Mouse (Mus musculus) C3H10T1/2 (cell line): Measurements from ENCODE around the gene Gm14137. TPM values are rescaled to one million over a fixed set of nuclear protein-coding genes. Genes with fewer than 3 reads are reported as not detected.

ENCODE experiments used
- polyA plus RNA-seq, 2 experiments: library from polyadenylated mRNA; unstranded; fragments of >200 nt; fragmentation: generic; extraction: Trizol; gene quantifications; one replicate each; pipeline ENCODE4 v1.2.1; 2012; ENCODE audit warnings: missing spikeins in 2 of 2

The Gm14137 gene
- polyA plus RNA-seq: 1 to 10 TPM in 1 of 2 experiments, under 1 TPM in 1; 0.97 to 2.2 TPM

GRCm38 (mm10) chr2:119173991-119174651, at the start of gene Gm14137:
Gm14137 (plus strand) TSS chr2:119174509.

GRCm38 (mm10) chr2:119156681-119157572, 17.4 kb upstream of the Gm14137 start, which contains the start of gene Rmdn3:
Rmdn3 (minus strand) TSS chr2:119157034.

GRCm38 (mm10) chr2:119166901-119167865, 7.1 kb upstream of the Gm14137 start, which contains the start of gene Gchfr:
Gchfr (plus strand) TSS chr2:119167773.

DNA sequence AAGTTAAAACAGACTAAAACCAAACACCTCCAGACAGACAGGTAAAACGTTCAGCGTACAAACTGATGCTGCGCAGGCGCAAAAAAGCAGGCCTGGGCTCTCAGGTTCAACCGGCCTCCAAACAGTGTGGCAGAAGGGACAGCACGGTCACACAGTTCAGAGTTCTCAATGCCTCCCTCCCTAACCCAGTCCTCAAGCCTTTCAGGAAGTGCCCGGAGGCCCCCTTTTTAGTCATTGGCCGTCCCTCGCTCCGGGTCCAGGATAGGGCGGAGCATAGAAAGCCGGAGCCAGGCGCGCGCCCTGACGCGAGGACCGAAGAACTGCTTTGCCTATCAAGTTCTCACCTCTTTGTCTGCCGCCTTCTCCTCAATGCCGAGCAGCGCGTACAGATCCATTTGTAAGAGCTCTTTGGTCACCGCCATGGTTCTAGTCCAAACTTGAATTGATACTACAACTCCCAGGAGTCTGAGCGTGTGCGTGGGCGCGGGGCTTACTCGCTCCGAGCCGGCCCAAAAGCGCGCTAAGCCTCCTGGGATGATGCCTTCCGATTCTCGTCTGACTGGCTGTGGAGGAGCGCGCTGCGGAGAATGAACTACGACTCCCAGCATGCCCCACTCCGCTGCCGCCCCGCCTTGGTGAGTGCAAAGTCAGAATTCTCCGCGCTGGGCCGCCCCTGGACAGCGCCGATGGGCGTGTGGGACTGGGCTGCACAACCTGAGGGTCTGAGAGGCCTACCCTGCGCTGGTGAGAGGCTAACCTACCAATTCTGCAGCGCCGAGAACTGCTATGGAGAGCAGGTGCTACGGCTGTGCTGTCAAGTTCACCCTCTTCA, 34.3 kb downstream of the Gm14137 start, which contains the start of the genes Zfyve19 and Dnajc17:
Gene Zfyve19, plus strand, starts transcription at position 274 of the 832 bp plus-strand sequence.
Gene Dnajc17, minus strand, starts transcription at position 452 of the 832 bp plus-strand sequence.

Other genes with a start within 250 kb of the Gm14137 start
- 10 to 100 TPM; 10.5 to 39.8 TPM for gene Chst14, start 248.0 kb upstream of the Gm14137 start, polyA plus RNA-seq
- 10 to 100 TPM in 1 of 2 experiments, 1 to 10 TPM in 1; 4.8 to 15.3 TPM for gene Ccdc32, start 145.1 kb upstream of the Gm14137 start, polyA plus RNA-seq
- gene Rpusd2, start 139.7 kb upstream of the Gm14137 start, polyA plus RNA-seq: 1 to 10 TPM; 1.1 to 1.2 TPM
- under 1 TPM; 0.08 to 0.97 TPM for gene Knl1, start 127.4 kb upstream of the Gm14137 start, polyA plus RNA-seq
- 10 to 100 TPM in 1 of 2 experiments, 1 to 10 TPM in 1; 7.9 to 11.4 TPM for gene Rad51, start 61.7 kb upstream of the Gm14137 start, polyA plus RNA-seq
- gene Rmdn3, start 17.5 kb upstream of the Gm14137 start, polyA plus RNA-seq: 10 to 100 TPM in 1 of 2 experiments, 1 to 10 TPM in 1; 3.1 to 12.0 TPM
- gene Gchfr, start 6.7 kb upstream of the Gm14137 start, polyA plus RNA-seq: 100 to 1,000 TPM; 127 to 204 TPM
- gene Zfyve19, start 34.1 kb downstream of the Gm14137 start, polyA plus RNA-seq: 10 to 100 TPM; 26.7 to 32.6 TPM
- 10 to 100 TPM in 1 of 2 experiments, 1 to 10 TPM in 1; 10.0 to 10.2 TPM for gene Dnajc17, start 34.3 kb downstream of the Gm14137 start, polyA plus RNA-seq
- not detected for gene Ppp1r14d, start 55.4 kb downstream of the Gm14137 start, polyA plus RNA-seq
- under 1 TPM; 0.01 to 0.38 TPM for gene Spint1, start 62.9 kb downstream of the Gm14137 start, polyA plus RNA-seq
- 1 to 10 TPM in 1 of 2 experiments, under 1 TPM in 1; 0.63 to 5.3 TPM for gene Rhov, start 96.8 kb downstream of the Gm14137 start, polyA plus RNA-seq
- 10 to 100 TPM; 10.5 to 23.7 TPM for gene Vps18, start 114.2 kb downstream of the Gm14137 start, polyA plus RNA-seq
- gene Dll4, start 151.3 kb downstream of the Gm14137 start, polyA plus RNA-seq: not detected
- gene Chac1, start 176.7 kb downstream of the Gm14137 start, polyA plus RNA-seq: 1 to 10 TPM; 4.9 to 10.0 TPM